Mouse (Mus musculus): ENCODE measurements around the gene Wfdc17.

Wfdc17 gene

GRCm38 (mm10) chr11:83703705-83704104 lies at the start of gene Wfdc17:
Gene Wfdc17 (plus strand): TSS chr11:83703991.
- no peak for DNase-seq

DNA sequence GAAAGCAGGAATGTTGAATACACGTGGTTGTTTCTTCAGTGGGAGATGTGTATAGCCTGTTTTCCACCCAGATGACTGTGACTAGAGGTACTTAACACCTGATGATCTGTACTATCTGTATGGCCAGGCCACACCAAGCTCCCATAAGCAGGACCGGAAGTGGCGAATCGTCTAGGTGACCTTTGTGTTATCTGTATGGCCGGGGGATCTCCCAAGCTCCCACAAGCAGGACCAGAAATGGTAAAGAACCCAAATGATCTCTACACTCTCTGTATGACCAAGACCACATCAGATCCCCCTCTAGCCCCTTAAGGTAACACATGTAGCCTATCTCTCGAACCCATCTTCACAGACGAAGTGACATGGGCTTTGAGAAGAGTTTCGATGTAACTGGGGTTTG lies 49.2 kb upstream of the Wfdc17 start:
- DNase-seq, result no peak

GRCm38 (mm10) chr11:83657508-83657907 lies 46.3 kb upstream of the Wfdc17 start:
- no peak for DNase-seq

- no peak for DNase-seq
Measured at GRCm38 (mm10) chr11:83658797-83659196, 45.0 kb upstream of the Wfdc17 start.

DNA sequence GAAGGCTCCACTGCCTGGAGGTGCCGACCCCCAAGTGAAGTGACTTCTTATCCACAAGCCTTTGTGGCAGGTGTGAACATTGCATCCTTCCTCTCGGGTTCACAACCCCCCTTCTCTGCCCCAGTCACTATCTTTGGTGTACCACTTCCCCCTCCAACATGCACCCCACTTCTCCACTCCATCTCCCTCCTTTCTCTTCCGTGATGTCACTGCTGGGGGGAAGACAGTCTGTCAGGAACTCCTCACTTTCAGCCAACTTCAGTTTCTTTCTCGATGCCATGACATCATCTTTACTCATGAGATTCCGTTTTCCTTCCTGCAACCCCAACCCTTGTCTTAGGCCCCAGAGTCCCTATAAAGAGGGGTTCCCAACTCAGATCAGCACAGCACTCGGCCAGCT lies 41.6 kb upstream of the Wfdc17 start, which contains the start of gene Ccl4:
Ccl4 (plus strand) TSS at position 381 of the 400 bp plus-strand sequence.
- peak; percentile 21 to 50 for DNase-seq

DNA sequence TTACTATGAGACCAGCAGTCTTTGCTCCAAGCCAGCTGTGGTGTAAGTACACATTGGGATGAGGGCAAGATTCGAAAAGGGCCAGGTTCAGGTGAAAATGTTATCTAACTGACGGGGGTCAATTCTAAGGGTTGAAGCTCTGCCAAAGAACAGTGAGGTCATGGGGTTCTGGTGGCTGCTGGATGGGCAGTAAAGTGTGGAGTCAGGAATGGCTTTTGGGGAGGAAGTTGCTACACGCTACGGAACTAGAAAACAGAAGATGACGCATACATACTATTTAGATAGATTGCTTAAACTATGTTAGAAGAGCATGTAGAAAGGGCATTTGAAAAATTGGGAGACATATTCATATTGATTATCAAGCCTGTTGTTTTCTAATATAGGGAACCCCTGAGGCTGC lies 40.3 kb upstream of the Wfdc17 start:
- no peak for DNase-seq

DNA sequence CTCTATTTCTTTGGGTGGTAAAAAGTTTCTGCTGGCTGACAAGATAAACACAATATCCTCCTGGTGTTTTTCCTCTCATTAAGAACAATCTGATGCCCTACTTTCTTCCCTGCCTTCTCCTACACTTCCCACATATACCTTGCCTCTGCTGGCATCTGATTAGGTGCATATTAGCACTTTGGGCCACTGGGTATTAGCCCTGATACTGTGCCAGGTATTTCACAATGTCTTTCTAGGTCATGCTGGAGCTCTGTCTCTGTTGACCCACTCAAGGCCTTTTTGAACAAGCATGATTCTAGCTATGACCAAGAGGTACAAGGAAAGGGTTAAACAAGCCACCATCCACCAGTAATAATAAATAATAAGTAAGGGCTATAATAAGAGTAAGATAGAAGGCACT lies 32.0 kb upstream of the Wfdc17 start:
- DNase-seq, result no peak

- no peak for DNase-seq
Measured at GRCm38 (mm10) chr11:83675665-83676064, 28.1 kb upstream of the Wfdc17 start.

DNA sequence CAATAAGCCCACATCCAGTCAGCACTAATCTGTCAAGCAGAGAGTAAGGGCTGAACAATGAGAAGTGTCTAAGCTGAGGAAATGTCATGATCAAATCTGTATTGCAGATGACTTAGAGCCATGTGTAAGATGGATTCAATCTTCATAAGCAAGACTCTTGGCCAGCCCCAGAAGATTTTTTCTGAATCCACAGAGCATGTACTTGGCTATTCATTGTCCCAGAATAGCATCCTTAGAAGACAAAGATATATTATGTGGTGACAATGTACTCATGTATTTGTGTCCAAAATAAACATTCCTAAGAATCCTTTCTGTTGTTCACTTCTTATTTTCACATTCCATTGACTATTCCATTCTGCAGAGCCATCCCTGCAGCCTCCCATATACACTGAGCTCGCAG lies 13.9 kb upstream of the Wfdc17 start:
- no peak for DNase-seq

GRCm38 (mm10) chr11:83692008-83692407 lies 11.8 kb upstream of the Wfdc17 start:
- no peak for DNase-seq

DNA sequence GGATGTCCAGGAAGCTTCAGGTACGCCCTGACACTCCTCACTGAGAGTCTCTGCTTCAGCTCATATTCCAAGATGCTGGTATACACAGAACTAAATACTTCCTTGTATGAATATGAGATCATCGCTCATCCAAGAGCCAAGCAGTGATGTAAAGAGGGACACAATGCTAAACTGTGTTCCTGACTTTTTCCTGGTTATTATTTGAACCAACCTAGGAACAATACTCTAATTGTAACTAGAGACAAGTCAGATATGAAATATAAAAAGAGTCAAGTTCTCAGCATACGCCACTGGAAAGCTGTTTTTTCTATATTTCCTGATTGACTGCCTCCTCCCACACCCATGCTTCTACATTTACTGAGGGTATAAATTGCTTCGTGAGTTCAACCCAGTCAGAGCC lies 4.9 kb downstream of the Wfdc17 start, which contains the start of gene Wfdc18:
Wfdc18 (plus strand) TSS at position 301 of the 400 bp plus-strand sequence.
- no peak for DNase-seq

DNA sequence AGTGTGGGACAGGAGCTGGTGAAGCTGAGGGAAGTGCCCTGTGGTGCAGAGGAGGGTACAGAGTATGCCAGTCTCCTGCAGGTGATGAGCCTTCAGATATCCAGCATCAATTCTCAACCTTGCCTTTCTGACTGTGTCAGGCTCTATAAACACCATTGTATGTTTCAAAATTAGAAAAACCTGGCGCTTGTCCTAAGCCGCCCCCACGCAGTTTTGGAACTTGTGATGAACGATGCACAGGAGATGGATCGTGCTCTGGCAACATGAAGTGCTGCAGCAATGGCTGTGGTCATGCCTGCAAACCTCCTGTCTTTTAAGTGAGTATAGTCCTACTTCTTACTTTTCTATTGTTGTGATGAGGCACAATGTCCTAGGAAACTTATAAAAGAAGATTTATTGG lies 5.9 kb downstream of the Wfdc17 start:
- DNase-seq, result no peak

GRCm38 (mm10) chr11:83712671-83713070 lies 8.9 kb downstream of the Wfdc17 start:
- DNase-seq, result no peak

DNA sequence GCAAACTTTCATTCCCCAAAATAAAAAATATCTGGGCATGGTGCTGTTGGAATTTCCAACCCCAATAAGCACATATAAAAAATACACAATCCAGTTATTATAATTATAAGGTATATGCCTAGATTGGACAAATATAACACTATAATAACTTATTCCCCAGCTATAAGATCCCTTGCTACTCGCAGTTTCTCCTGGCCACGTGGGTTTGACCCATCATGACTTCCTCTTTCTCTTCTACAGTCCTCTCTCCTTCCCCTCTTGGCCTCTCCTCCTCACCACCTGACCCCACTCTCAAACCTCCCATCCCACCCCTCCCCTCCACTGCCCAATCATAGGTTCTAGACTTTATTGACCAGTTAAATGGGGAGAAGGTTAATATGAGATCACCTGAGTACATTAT lies 10.1 kb downstream of the Wfdc17 start:
- no peak for DNase-seq

DNA sequence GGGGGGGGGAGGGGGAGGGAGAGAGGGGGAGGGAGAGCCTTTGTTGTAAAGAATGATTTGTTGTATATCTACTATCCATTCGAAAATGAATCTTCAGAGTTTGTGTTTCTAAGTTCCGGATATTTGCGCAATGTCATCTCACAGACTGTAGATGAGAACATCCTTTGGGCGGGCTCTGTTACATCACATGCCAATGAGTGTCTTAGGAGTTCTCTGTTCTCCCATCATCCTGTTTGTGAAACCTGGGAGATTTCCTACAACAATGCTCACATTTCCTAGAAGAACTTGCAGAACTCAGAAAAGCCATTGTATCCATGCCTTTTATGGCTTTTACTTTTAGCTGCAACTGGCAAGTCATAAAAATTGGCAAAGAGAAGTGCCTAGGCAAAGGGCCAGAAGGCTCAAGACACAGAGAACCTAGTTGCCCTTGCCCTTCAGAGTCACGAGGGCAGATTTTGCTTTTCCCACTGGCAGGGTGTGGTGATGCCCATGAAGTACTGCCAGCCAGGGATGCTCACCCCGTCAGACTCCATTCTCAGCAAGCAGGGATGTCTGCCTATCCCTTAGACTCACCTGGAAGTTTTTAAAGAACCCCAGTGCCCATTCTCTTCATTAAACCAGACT lies 13.4 kb downstream of the Wfdc17 start:
- DNase-seq, result no peak

DNA sequence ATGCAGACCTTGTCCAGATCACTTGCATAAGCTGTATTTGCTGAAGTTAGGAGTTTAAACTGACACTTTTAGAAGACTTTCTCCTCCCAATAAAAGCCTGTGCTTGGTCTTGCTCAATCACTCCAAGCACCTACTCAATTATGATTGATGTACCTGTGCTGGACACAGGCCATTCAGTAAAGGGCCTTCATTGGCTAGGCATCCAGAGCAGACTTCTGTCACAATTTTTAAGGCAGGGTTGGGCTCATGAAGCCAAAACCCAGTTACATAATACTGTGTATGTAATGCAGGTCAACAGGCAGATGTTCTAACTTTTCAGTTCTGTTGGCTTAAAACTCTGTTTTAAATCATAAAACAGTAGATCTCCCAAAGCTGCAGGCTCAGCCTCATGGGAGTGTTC lies 17.0 kb downstream of the Wfdc17 start:
- no peak for DNase-seq

- DNase-seq, result no peak
Measured at GRCm38 (mm10) chr11:83728757-83729432, 25.1 kb downstream of the Wfdc17 start.

DNA sequence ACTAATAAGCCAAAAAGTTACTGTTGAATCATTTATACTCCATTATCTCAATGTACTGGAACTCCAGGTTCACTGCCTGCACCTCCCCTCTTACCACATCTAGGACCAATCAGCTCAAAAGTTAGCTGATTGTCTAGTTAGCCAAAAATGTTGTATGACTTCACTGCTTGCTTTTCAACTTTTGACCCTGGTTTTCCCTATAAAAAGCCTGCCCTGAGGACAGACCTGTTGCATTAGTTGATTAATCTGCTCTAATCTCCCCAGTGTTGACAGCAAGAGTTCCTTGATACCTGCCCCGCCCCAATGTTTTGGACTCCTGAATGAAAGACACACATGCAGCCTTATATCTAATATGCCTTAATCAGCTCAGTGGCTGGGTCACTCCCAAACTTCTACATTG lies 27.3 kb downstream of the Wfdc17 start:
- DNase-seq, result no peak

DNA sequence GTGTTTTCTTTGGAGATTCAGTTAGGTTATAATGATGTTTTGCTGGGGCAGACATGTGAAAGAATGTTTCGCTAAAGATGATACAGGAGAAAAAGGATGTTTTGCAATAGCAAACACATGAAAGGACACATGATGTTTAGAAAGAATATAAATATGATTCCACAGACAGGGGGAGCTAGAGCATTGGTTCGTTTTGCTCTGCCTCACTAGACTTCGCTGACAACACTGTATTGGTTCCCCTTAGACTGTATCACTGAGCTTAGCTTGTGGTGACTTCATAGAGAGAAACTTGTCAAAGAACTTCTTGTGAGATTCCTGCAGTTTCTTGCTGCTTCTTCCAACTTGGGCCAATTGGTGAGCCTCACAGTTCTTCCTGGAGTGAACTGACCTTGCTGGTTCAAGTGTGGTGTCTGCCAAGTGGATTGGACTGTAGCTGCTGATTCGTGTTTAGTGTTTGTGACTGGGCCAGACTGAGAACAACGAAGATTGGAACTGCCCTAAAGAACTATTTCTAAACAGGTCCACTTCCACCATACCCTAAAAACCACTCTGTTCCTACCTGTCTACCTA lies 29.4 kb downstream of the Wfdc17 start:
- no peak for DNase-seq

- DNase-seq, result no peak
Measured at GRCm38 (mm10) chr11:83734215-83734614, 30.4 kb downstream of the Wfdc17 start.

DNA sequence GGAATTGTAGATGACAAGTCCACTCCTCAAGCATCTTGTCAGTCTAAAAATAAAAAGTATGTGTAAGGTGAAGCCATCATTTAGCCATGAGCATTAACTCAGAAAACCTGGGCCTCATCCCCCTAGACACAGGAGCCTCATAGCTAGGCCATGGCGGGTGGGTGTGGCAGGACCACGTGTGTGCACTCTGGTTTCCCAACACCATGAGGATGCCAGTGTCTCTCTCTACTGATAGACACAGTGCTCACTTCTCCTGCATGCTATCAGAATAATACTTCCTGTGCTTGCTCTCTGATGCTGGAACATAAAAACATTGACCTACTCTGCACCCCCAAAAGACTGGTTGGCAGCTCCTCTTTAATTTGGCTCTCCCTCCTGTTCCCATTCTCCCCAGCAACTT lies 32.1 kb downstream of the Wfdc17 start:
- no peak for DNase-seq

DNA sequence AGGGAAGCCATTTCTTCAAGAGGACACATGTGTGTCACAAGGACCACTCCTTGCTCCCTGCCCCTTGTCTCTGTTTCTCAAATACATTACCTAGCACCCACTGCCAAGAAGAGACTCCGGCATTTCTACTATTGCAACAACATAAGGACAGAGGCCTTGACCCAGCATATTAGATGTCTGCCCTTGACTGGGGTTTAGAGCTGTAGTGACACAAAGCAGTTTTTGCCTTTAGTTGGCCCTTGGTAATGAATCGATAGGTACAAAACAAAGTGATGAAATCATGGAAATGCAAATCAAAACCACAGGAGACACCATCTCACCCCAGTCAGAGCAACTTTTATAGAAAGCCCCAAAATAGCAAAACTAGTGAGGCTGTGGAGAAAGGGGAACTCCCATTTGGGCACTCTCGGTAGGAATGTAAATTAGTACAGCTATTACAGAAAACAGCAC lies 33.3 kb downstream of the Wfdc17 start:
- no peak for DNase-seq

DNA sequence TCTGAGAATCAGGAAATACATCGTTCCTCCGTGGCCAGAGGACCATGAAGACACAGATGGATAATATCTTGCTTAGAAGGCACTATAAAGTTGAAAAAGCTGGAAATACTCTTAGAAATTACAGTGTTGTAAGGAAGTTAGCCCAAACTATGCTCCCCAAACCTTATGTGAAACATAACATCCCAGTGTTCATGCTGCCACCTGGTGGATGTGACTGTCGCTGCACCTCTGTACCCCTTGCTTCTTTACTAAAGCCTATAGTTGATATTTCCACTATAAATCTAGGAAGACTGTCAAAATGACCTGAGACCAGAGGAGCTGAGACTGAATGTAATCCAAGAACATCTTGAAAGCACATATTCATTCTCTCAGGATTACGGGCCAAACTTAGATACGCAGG lies 35.5 kb downstream of the Wfdc17 start:
- peak; percentile 57 to 69 for DNase-seq

DNA sequence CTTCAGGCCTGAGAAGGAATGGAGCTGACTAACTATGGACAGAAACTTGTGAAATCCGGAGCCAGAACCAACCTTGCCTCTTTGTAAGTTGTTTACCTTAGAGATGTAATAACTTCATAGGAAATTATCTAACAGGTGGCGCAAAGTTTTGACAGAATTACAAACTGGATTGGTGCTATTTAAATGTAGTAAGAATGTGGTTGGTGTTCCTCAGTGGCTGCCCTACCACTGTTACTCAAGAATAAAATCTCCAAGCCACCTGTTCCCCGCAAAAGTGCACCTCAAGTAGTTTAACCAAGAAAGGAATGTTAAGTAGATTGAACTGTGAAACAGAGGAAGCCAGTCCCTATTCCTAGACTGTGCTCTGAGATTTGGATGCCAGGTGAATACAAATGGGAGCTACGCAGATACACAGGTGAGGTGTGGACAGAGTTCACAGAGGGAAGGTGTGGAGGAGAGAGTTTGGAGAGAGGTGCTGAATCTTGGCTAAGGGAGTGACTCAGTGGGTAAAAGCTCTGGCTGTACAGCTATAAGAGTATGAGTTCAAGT lies 36.7 kb downstream of the Wfdc17 start:
- no peak for DNase-seq

Measured in thymus, postnatal 36 days (tissue).